Mouse (Mus musculus) right cerebral cortex, adult 18-20 months (tissue): ENCODE results near the gene Ptger1.

Experiments
- DNase-seq: peaks from one replicate; pipeline ENCODE4 v3.0.0; 2022; ENCODE audit warnings: mixed read lengths

The Ptger1 gene

DNA sequence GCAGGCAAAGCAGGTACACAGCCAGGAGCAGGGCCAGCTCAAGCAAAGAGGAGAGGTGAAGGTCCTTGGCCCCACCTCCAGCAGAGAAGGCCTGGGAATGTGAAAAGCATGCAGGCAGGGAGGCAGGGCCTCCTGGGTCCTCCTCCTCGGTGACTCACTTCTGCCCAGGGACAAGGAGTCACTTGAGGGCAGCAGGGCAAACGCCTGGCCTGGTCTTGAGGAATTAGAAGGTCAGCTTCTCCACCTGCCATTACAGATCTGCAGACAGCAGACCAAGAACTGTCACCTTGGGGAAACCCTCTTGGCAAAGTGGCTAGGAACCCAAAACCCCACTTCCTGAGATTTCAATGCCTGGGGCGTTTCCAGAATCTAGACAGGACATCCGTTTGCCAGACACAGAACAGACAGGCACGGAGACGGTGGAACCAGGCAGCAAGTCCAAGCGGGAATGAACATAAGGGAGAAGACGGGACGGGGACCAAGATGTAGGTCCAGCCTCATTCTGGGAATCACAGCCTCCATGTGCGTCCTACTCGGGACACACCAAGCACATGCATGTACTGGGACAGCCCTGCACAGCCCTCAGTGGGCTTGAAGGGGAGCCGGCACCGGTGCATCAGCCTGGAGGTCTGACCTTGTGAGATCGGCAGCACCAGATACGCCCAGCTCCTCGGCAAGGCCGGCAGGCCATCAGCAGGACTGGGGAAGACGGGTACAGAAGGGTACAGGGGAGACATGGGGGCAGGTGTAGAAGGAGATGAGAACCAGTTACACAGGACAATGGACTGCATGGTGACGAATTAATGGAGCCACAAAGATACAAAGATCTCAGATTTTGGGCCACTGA is 31.1 kb downstream of the Ptger1 start:
- DNase-seq: no peak

DNA sequence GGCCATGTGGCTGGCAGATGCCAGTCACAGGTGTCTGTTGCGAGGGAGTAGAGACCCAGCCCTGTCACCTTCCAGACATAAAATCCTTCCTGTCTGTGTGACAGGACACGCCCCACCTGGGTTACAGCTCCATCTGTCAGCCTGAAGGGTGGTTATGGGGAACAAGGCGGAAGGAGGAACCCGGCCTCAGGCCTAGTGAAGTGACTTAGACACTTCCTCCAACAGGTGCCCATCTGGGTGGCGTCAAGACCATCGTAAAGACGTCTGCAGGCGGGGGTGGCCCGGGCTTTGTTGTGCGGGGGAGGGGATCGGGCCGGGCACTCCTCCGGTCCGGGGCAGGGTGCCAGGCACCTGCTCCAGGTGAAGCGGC is 31.8 kb downstream of the Ptger1 start:
- DNase-seq: no peak

DNA sequence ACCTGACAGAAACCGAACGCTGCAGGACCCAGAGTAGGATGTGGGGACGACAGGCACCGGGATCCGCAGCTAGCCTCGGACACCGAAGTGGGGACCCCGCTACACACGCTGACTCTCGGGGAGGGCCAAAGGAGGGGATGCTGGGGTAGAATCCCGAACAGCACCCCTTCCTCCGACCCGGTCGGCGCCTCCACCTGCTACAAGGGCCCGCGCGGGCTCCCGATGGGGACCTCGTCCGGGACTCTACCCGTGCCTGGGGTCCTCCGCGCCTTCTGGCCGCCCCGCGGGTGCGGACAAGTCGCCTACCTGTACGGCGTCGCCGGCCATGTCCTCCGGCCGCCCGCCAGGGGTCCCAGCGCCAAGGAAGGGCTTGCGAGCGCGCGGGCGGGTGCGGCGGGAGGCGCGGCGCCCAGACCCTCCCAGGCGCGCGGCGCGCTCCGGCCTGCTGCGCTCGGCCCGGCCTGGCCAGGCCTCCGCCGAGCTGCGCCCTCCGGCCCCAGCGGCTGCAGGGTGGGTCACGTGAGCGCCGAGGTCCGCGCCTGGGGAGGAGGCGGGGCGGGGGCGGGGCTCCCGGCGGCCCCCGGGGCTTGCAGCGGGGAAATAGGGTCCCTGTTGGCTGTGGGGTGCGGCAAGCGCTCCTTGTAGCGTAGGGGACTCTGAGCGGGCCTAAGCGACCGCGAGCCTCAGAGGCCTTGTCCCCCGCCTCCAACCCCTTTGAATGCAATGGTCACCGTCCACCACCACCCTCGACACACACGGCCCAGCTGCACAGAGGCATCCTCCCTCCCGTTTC is 32.4 kb downstream of the Ptger1 start, which contains the start of gene Pkn1:
Gene Pkn1 (minus strand): TSS at position 519 of the 793 bp plus-strand sequence.
- DNase-seq: peak; percentile 66

DNA sequence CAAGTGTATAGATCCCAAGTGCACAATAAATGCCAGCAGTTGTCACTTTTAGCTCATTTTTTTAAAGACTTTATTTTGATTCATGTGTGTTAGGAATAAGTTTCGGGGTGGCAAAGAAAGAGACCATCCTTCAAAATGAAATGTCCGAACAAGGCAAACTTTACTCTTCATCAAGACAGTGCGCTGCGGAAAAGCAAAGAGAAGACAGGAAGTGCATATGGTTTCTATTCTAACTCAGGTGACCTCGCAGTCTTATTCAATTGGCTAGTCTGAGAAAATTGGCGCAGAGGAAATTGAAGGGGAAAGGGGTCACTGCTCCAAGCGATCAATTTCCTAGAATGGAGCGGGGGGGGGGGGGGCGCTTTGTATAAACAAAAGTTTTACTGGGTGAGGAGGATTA is 33.1 kb downstream of the Ptger1 start:
- no peak for DNase-seq

DNA sequence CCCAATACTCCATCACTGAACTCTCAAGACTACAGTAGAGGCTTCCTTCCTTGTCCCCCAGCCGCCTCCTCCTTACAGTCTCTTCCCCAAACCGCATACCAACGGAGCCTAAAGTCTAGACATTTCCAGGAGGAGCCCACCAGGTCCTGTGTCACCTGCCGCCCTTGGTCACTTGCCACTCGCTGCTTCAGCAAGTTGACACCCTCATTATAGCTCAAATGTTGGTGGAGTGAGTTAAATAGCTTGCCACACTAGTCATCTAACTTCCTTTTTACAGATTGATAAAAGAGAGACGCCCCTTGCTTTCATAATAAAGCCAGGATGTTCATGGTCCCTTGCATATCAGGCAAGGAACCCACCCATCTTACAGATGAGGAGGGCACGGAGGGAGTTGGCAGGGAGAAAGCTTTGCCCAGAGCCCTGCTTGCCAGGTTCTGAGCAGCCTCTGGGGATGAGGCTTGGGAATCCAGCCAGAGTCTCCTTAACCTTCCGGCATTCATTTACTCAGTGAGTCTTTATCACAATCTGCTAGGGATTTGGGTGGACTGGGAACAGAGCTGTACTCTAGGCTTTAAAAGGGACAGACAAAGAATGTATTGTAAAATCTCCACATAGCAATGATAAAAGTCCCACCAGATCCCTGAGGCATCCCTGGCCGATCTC is 34.1 kb downstream of the Ptger1 start:
- no peak for DNase-seq

DNA sequence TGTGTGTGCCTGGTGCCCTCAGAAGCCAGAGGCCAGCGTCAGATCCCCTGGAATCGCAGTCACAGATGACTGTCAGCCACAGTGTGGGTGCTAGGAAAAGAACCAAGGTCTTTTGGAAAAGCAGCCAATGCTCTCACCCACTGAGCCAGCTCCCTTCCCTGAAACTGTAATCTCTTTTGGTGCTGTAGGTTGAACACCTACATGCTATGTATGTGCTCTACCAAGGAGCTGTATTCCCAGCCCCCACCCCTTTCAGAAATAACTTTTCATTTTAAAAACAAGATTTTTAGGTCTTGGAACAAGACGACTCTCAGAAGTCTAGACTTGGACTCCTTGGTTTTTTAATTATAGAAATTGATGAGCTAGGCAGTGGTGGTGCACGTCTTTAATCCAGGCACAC is 36.9 kb downstream of the Ptger1 start:
- DNase-seq: no peak

DNA sequence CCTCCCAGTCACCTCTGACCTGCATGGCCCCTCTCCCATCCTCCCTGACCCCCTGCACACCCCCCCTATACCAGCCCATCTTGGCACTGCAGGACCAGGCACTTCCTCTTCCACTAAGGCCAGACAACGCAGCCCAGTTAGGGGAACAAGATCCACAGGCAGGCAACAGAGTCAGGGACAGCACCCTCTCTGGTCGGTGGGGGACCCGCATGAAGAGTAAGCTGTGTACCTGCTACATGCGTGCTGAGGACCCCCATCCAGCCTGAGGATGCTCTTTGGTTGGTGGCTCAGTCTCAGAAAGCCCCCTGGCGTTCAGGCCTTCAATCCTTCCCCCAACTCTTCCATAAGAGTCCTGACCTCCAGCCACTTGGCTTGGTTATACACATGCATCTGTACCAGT is 39.9 kb downstream of the Ptger1 start:
- DNase-seq: no peak

DNA sequence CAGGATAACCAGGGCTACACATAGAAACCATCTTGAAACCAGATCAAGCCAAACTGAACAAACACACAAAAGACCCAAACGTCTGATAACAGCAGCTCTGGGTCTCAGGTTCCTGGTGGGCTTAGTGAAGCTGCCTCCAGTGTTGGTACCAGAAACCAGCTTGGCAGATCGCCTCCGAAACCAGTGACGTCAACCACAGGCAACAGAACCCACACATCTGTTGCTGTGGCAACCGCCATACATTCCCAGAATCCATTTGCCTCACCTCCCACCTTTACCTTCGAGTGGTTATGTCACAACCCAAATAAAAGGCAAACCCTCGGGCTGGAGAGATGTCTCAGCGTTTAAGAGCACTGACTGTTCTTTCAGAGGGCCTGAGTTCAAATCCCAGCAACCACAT is 41.1 kb downstream of the Ptger1 start:
- peak; percentile 57 for DNase-seq

DNA sequence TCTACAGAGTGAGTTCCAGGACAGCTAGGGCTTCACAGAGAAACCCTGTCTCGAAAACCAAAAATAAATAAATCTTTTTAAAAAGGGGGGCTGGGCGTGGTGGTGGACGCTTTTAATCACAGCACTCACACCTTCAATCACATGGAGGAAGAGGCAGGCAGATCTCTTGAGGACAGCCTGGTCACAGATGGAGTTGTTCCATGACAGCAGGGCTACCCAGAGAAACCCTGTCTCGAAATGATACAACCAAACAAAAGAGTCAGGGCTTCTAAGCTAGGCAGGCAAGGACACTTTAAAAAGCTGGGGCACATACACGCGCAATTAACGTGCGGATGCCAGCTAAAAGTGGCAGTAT is 48.2 kb downstream of the Ptger1 start:
- DNase-seq: no peak

DNA sequence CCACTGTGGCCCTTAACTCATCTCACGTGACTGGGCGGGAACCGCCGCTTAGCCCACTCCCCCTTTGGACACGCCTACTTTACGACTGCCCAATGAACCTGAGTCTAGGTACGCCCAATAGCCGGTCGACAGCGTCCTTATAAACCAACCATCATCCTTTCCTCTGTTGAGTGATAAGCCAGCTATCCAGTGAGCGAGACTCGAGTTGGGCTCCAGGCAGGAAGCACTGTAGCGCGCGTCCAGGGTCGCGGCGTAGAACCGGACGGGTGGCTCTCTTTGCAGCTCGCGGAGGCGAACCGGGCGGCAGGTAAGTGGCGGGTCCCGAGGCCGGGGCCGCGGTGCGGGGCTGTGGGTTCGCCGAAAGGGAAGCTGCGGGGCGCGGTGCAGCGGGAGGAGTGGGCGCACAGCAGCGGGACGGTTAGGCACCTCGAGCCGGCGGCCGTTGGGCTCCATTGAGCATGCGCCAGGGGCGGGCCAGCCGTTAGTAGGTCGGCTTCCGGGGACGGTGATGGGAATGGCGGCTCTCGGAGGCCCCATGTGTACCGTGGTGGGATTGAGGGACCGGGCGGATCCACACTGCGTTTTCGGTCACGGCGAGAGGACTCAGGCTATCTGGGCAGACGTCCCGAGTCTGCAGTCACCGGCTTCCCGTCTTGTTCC is 48.7 kb downstream of the Ptger1 start, which contains the start of gene Ddx39:
Gene Ddx39 (plus strand): TSS at position 147 of the 660 bp plus-strand sequence.
- DNase-seq: peak; percentile 98

DNA sequence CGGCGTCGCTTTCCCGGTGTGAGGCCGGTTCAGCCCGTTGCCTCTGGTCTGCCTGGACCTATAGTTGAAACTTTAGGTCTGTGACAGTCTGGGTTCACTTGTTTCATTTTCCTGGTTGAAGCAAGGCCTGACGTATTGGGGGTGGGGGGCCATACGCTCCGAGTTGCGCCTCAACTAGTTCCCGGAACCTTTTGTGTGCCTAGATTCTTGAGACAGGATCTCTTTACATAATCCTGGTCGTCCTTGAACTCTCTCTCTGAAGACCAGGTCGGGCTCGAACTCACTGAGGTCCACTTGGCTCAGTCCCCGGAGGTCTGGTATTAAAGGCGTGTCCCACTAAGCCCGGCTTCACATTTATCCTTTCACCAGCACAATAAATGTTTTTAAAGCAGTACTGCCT is 49.3 kb downstream of the Ptger1 start:
- DNase-seq: no peak

DNA sequence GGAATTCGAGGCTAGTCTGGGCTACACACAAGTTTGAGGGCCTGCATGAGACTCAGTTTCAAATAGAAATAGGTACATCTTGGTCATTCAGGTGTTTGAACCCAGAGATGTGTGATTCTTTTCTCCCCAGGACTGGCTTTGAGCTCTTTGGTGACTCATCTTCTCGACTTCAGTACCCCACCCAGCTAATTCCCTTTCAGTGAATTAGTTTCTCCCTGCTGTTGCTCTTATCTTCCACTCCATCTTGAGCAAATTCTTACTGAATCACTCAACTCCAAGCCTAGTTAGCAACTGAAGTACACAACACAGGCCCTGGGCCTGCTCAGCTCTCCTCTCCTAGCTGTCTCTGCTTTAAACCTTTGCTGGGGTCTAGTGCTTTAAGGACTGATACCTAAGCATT is 50.1 kb downstream of the Ptger1 start:
- DNase-seq: no peak

DNA sequence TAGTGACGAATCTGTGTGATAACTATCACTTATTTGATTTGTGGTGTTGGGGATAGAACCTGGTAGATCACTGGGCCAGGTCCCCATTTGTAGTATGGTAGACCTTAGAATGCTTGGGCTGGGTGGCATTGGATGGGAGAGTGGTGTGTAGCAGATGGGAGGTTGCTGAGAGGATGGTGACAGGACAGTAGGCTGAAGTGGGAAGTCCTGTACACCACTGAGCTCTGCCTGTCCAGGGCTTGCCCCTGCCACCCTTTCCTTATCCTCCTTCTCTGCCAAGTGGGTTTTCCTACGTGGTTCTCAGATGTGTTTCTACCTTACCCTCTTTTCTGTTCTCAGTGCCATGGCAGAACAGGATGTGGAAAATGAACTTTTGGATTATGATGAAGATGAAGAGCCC is 52.6 kb downstream of the Ptger1 start:
- DNase-seq: no peak

DNA sequence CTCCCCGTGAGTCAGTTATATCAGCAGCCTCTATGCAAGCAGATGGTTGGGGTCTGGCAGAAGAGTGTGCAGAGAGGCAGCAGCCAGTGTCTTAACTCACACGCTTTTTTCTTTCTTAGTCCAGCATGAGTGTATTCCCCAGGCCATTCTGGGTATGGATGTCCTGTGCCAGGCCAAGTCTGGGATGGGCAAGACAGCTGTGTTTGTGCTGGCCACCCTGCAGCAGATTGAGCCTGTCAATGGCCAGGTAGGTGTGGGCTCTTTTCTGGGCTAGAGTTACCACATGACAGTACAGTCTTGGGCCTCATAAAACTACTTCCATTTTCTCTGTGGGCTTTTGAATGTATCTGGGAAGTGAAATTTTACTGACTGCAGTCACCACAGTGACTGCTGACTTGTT is 53.2 kb downstream of the Ptger1 start:
- no peak for DNase-seq

DNA sequence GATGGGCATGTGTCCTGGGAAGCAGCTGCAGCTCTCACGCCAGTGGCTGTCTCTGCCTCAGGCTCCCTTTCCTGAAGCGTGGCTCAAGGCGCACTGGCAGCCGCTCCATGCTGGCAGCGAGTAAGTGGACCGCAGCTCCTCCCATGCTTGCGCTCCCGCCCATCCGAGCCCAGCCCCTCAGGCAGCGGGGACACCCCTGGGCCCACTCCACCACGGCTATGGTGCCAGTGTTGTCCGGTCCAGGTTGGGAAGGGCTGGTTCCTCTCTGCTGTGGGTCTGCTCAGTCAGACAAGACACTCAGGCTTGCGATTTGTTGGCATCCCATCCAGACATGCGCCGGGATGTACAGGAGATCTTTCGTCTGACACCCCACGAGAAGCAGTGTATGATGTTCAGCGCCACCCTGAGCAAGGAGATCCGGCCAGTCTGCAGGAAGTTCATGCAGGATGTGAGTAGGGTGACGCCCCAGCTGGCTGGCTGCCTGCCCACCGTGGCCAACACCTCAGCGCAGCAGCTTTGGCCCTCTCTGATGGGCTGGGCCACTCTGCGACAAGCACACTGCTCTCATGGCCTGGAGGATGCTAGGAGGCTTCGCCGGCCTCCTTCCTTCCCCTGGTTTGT is 55.0 kb downstream of the Ptger1 start:
- no peak for DNase-seq
